Mouse (Mus musculus) CH12.LX (cell line): ENCODE data around the gene Tgfbr3. TPM values are rescaled to one million over a fixed set of nuclear protein-coding genes. Genes with fewer than 3 reads are reported as not detected.

Experiments used
- DNase-seq: peaks from one replicate; pipeline ENCODE4 v3.0.0-alpha.2; 2013; ENCODE audit errors: extremely low read depth
- H3K27ac ChIP-seq: 2 replicates; pipeline ENCODE4 v1.5.1; 2012; ENCODE audit warnings: low read depth, mild to moderate bottlenecking, control low read depth, moderate library complexity; ENCODE audit not compliant: insufficient read depth
- H3K27me3 ChIP-seq: replicated peaks from 2 replicates; pipeline ENCODE3; 2012; ENCODE audit warnings: inconsistent platforms
- H3K36me3 ChIP-seq, 2 experiments: replicated peaks in 1 of 2; 2 replicates each; pipeline versions ENCODE3 to v1.6.1; 2012; ENCODE audit warnings: inconsistent platforms in 1 of 2, low read length in 1 of 2, mild to moderate bottlenecking in 1 of 2, mixed read lengths in 1 of 2, moderate library complexity in 1 of 2; ENCODE audit not compliant: control insufficient read depth in 1 of 2, insufficient read depth in 1 of 2
- H3K4me1 ChIP-seq, 2 experiments: 2 replicates each; pipeline ENCODE4 v1.6.1; 2012; ENCODE audit warnings: inconsistent platforms in 1 of 2, moderate library complexity in 1 of 2; ENCODE audit not compliant: insufficient read depth in 2 of 2, control insufficient read depth in 1 of 2
- H3K4me2 ChIP-seq: 2 replicates; pipeline ENCODE4 v1.6.1; 2012; ENCODE audit warnings: low read depth, mild to moderate bottlenecking, control low read depth; ENCODE audit not compliant: poor library complexity, insufficient read depth, severe bottlenecking
- H3K4me3 ChIP-seq, 3 experiments: fragments of 150-350 bp in 1 of 3; sonication (generic) in 1 of 3; replicated peaks in 1 of 3; 2 replicates each; pipeline versions ENCODE3 to v1.5.1; 2011 to 2012; ENCODE audit warnings: low read depth in 2 of 3, low read length in 2 of 3, mild to moderate bottlenecking in 2 of 3, moderate library complexity in 2 of 3, control low read depth in 1 of 3, improper control_type of control experiment in 1 of 3, inconsistent platforms in 1 of 3, mixed read lengths in 1 of 3; ENCODE audit not compliant: poor library complexity in 1 of 3
- H3K79me2 ChIP-seq: replicated peaks from 2 replicates; pipeline ENCODE4 v1.6.1; 2012; ENCODE audit warnings: mild to moderate bottlenecking, moderate library complexity; ENCODE audit not compliant: control insufficient read depth, poor library complexity, insufficient read depth, severe bottlenecking; ENCODE audit errors: extremely low read depth
- H3K9ac ChIP-seq: 2 replicates; pipeline ENCODE4 v1.6.1; 2012; ENCODE audit warnings: low read depth, mild to moderate bottlenecking, control low read depth, moderate library complexity; ENCODE audit not compliant: insufficient read depth
- H3K9me3 ChIP-seq: replicated peaks from 2 replicates; pipeline ENCODE3; 2012; ENCODE audit warnings: low read length, inconsistent platforms, mixed read lengths
- CHD1 ChIP-seq: IDR thresholded peaks from 2 replicates; pipeline ENCODE4 v1.6.1; 2012; ENCODE audit warnings: low read depth, low read length, improper control_type of control experiment, inconsistent platforms
- E2F4 ChIP-seq: IDR thresholded peaks from 2 replicates; pipeline ENCODE4 v1.6.1; 2011; ENCODE audit warnings: low read depth, low read length, improper control_type of control experiment; ENCODE audit not compliant: insufficient replicate concordance
- EP300 ChIP-seq: IDR thresholded peaks from 2 replicates; pipeline ENCODE4 v1.6.1; 2011; ENCODE audit warnings: low read length, improper control_type of control experiment
- JUN ChIP-seq: IDR thresholded peaks from 2 replicates; pipeline ENCODE4 v1.6.1; 2011; ENCODE audit warnings: low read depth, mild to moderate bottlenecking, low read length, improper control_type of control experiment, moderate library complexity; ENCODE audit not compliant: insufficient read depth
- JUND ChIP-seq: conservative IDR thresholded peaks from 2 replicates; pipeline ENCODE4 v1.6.1; 2011; ENCODE audit warnings: low read depth, low read length, improper control_type of control experiment
- KAT2A ChIP-seq: IDR thresholded peaks from 2 replicates; pipeline ENCODE4 v1.6.1; 2012; ENCODE audit warnings: low read length, improper control_type of control experiment, inconsistent platforms; ENCODE audit not compliant: insufficient replicate concordance
- MAX ChIP-seq: IDR thresholded peaks from 2 replicates; pipeline ENCODE4 v1.6.1; 2011; ENCODE audit warnings: low read length, improper control_type of control experiment
- MAZ ChIP-seq: IDR thresholded peaks from 2 replicates; pipeline ENCODE4 v1.6.1; 2012; ENCODE audit warnings: low read depth, mild to moderate bottlenecking, inconsistent platforms, low read length, improper control_type of control experiment, moderate library complexity
- MEF2A ChIP-seq: IDR thresholded peaks from 2 replicates; pipeline ENCODE4 v1.6.1; 2014; ENCODE audit warnings: low read depth, mild to moderate bottlenecking, inconsistent platforms, low read length, improper control_type of control experiment, borderline replicate concordance
- MXI1 ChIP-seq: IDR thresholded peaks from 2 replicates; pipeline ENCODE4 v1.6.1; 2011; ENCODE audit warnings: mild to moderate bottlenecking, low read depth, low read length, improper control_type of control experiment
- NELFE ChIP-seq: IDR thresholded peaks from 2 replicates; pipeline ENCODE4 v1.6.1; 2011; ENCODE audit warnings: low read depth, low read length, improper control_type of control experiment
- NRF1 ChIP-seq: IDR thresholded peaks from 2 replicates; pipeline ENCODE4 v1.6.1; 2014; ENCODE audit warnings: low read depth, mild to moderate bottlenecking, inconsistent platforms, low read length, improper control_type of control experiment, moderate library complexity
- PAX5 ChIP-seq: IDR thresholded peaks from 2 replicates; pipeline ENCODE4 v1.6.1; 2012; ENCODE audit warnings: low read length, inconsistent platforms, mixed read lengths
- POLR2A ChIP-seq: IDR thresholded peaks from 2 replicates; pipeline ENCODE4 v1.6.1; 2011; ENCODE audit warnings: low read depth, mild to moderate bottlenecking, improper control_type of control experiment, low read length
- RAD21 ChIP-seq: IDR thresholded peaks from 2 replicates; pipeline ENCODE4 v1.6.1; 2011; ENCODE audit warnings: low read depth, mild to moderate bottlenecking, low read length, improper control_type of control experiment, moderate library complexity
- RCOR1 ChIP-seq: conservative IDR thresholded peaks from 2 replicates; pipeline ENCODE4 v1.6.1; 2012; ENCODE audit warnings: low read depth, mild to moderate bottlenecking, inconsistent platforms, low read length, improper control_type of control experiment
- SMC3 ChIP-seq: IDR thresholded peaks from 2 replicates; pipeline ENCODE4 v1.6.1; 2011; ENCODE audit warnings: low read depth, low read length, improper control_type of control experiment
- TBP ChIP-seq: conservative IDR thresholded peaks from 2 replicates; pipeline ENCODE4 v1.6.1; 2011; ENCODE audit warnings: low read depth, low read length, improper control_type of control experiment
- UBTF ChIP-seq: IDR thresholded peaks from 2 replicates; pipeline ENCODE4 v1.6.1; 2012; ENCODE audit warnings: low read depth, mild to moderate bottlenecking, inconsistent platforms, low read length, improper control_type of control experiment, moderate library complexity
- USF1 ChIP-seq: IDR thresholded peaks from 2 replicates; pipeline ENCODE4 v1.6.1; 2014; ENCODE audit warnings: low read depth, mild to moderate bottlenecking, inconsistent platforms, low read length, improper control_type of control experiment
- USF2 ChIP-seq: conservative IDR thresholded peaks from 2 replicates; pipeline ENCODE4 v1.6.1; 2011; ENCODE audit warnings: low read depth, low read length, improper control_type of control experiment
- ZC3H11A ChIP-seq: IDR thresholded peaks from 2 replicates; pipeline ENCODE4 v1.6.1; 2012; ENCODE audit warnings: low read depth, mild to moderate bottlenecking, inconsistent platforms, low read length, improper control_type of control experiment
- ZKSCAN1 ChIP-seq: IDR thresholded peaks from 2 replicates; pipeline ENCODE4 v1.6.1; 2012; ENCODE audit warnings: low read depth, inconsistent platforms, low read length, improper control_type of control experiment, borderline replicate concordance
- ZMIZ1 ChIP-seq: IDR thresholded peaks from 2 replicates; pipeline ENCODE4 v1.6.1; 2012; ENCODE audit warnings: low read depth, mild to moderate bottlenecking, inconsistent platforms, low read length, improper control_type of control experiment
- ZNF384 ChIP-seq: IDR thresholded peaks from 2 replicates; pipeline ENCODE4 v1.6.1; 2012; ENCODE audit warnings: low read depth, low read length, improper control_type of control experiment, inconsistent platforms
- dilution Hi-C: fragments of 300-500 bp; cut with MboI; formaldehyde crosslinking; loops from 2 replicates; pipeline ENCODE4 v1.14.3; 2020; ENCODE audit warnings: low sequenced_read_pairs; ENCODE audit not compliant: extremely low pct_unique_long_range_greater_than_20kb, extremely low pct_ligation_motif_present
- in situ Hi-C: fragments of 300-500 bp; cut with MboI; formaldehyde crosslinking; loops from 3 replicates; pipeline ENCODE4 v1.14.3; 2019; ENCODE audit warnings: low sequenced_read_pairs, low pct_ligation_motif_present, low pct_unique_long_range_greater_than_20kb, mixed read lengths
- polyA plus RNA-seq: library from polyadenylated mRNA; unstranded; fragments of >175 nt; gene quantifications from 2 replicates; pipeline ENCODE4 v1.2.1, GENCODE M21; 2012; ENCODE audit warnings: low read depth; ENCODE audit not compliant: insufficient read length
- total RNA-seq, 2 experiments: library from RNA; depleted of rRNA; stranded (reverse); fragments of 300-350 nt in 1 of 2; fragments of >200 nt in 1 of 2; gene quantifications; 2 replicates each; pipeline ENCODE4 v1.2.3; 2012 to 2014

Gene Tgfbr3
- total and polyA plus RNA-seq, 3 experiments: 0.13 to 0.46 (median 0.30) TPM

- dilution Hi-C loops: no loop called here
- Histone ChIP-seq H3K9me3 (no peaks in the 10 kb centered on the region), H3K9ac (no peak overlapping the region), H3K79me2 (no peaks in the 10 kb centered on the region), H3K27ac (no peak overlapping the region), H3K4me1 (peaks cover 0 to 9% of the 10 kb centered on the region in 2 experiments; a peak in 2 of 4 replicates), H3K27me3 (no peaks in the 10 kb centered on the region), H3K4me2 (no peak overlapping the region), H3K4me3 (no peak overlapping the region)
- in situ Hi-C loops: no loop called here
- no peak for DNase-seq
- no peak for TF ChIP-seq CHD1
- TF ChIP-seq POLR2A: no peak
- TF ChIP-seq, all 38 proteins: peak for 0
- H3K36me3 ChIP-seq: no peaks in the 10 kb centered on the region
Measured at GRCm38 (mm10) chr5:107079146-107079638, 210.2 kb downstream of the Tgfbr3 start.

GRCm38 (mm10) chr5:107078361-107078760 lies 211.1 kb downstream of the Tgfbr3 start:
- peaks cover 0 to 9% of the 10 kb centered on the region in 2 experiments; a peak in 2 of 4 replicates for H3K4me1 ChIP-seq
- no peak overlapping the region for H3K4me2 ChIP-seq
- H3K9ac ChIP-seq: no peak overlapping the region
- dilution Hi-C loops (no loop called here), in situ Hi-C loops (no loop called here)
- DNase-seq: no peak
- H3K9me3 ChIP-seq: no peaks in the 10 kb centered on the region
- no peak overlapping the region for H3K4me3 ChIP-seq
- H3K27ac ChIP-seq: no peak overlapping the region
- no peaks in the 10 kb centered on the region for H3K79me2 ChIP-seq
- TF ChIP-seq KAT2A (no peak), EP300 (no peak), RCOR1 (no peak), MAZ (no peak), ZC3H11A (no peak), CHD1 (no peak), JUN (no peak), MAX (no peak), JUND (no peak), ZKSCAN1 (no peak), TBP (no peak)
- no peaks in the 10 kb centered on the region for H3K27me3 ChIP-seq
- H3K36me3 ChIP-seq: no peaks in the 10 kb centered on the region

- no peaks in the 10 kb centered on the region for H3K36me3 ChIP-seq
- no peak overlapping the region for H3K4me2 ChIP-seq
- no peaks in the 10 kb centered on the region for H3K79me2 ChIP-seq
- H3K27me3 ChIP-seq: no peaks in the 10 kb centered on the region
- no peak overlapping the region for H3K27ac ChIP-seq
- in situ Hi-C loops (no loop called here), dilution Hi-C loops (no loop called here)
- no peak overlapping the region for H3K9ac ChIP-seq
- no peaks in the 10 kb centered on the region for H3K9me3 ChIP-seq
- no peak for TF ChIP-seq EP300
- no peak for TF ChIP-seq KAT2A
- no peak for TF ChIP-seq TBP
- TF ChIP-seq SMC3: no peak
- no peak for TF ChIP-seq NELFE
- no peak for TF ChIP-seq JUN
- TF ChIP-seq ZNF384: no peak
- no peak for TF ChIP-seq POLR2A
- TF ChIP-seq MEF2A: no peak
- no peak for TF ChIP-seq PAX5
- TF ChIP-seq MAX: no peak
- TF ChIP-seq MXI1: no peak
- TF ChIP-seq UBTF: no peak
- no peak for TF ChIP-seq ZMIZ1
- no peak for TF ChIP-seq RAD21
- no peak for TF ChIP-seq E2F4
- no peak for TF ChIP-seq NRF1
- no peak for TF ChIP-seq USF2
- no peak for TF ChIP-seq MAZ
- TF ChIP-seq USF1: no peak
- H3K4me1 ChIP-seq: peaks cover 0 to 9% of the 10 kb centered on the region in 2 experiments; a peak in 2 of 4 replicates
- H3K4me3 ChIP-seq: no peak overlapping the region
- no peak for DNase-seq
Measured at GRCm38 (mm10) chr5:107077900-107078299, 211.5 kb downstream of the Tgfbr3 start.
